ENCODE assay signal across 8 mouse cellular contexts in genomic region chr6:113282101-113282802, GRCm38 (mm10). TPM values are rescaled to one million over a fixed set of nuclear protein-coding genes. Genes with fewer than 3 reads are reported as not detected.
A peak's percentile ranks its signal among the peaks of the same experiment; 100 is the strongest.
DNase-seq lines count a peak whose midpoint lies in the region; ATAC-seq and TF ChIP-seq lines count a peak whose summit lies in the region.

TSS of gene Cpne9 (plus strand) at chr6:113282307.

- peaks cover 57% of the 10 kb centered on the region for H3K27me3 ChIP-seq in embryonic facial prominence, embryonic 10.5 days (replicated peaks; ENCODE audit: low read depth, poor library complexity, severe bottlenecking)
- peaks cover 44% of the 10 kb centered on the region for H3K27me3 ChIP-seq in hindbrain, embryonic 14.5 days (ENCODE audit: control insufficient read depth, insufficient read depth, low read length)
- H3K27me3 ChIP-seq in neural tube, embryonic 14.5 days (ENCODE audit: control insufficient read depth, insufficient read depth, low read length), result peaks cover 23% of the 10 kb centered on the region

- intact Hi-C loops in gastrocnemius, adult 2 months (cut with DNase I), result no loop called here
- intact Hi-C loops in left cerebral cortex, postnatal 36 days (cut with DNase I), result no loop called here

- H3K4me1 ChIP-seq in embryonic facial prominence, embryonic 10.5 days, result peaks cover 18% of the 10 kb centered on the region
- H3K4me1 ChIP-seq in hindbrain, embryonic 14.5 days (replicated peaks; ENCODE audit: control insufficient read depth, insufficient read depth, low read length), result peaks cover 15% of the 10 kb centered on the region
- peaks cover 8% of the 10 kb centered on the region; the same call in 1 of the 2 replicates for H3K4me1 ChIP-seq in neural tube, embryonic 14.5 days (ENCODE audit: control insufficient read depth, insufficient read depth, low read length)

- no peak within 1 kb of the TSS for H3K27ac ChIP-seq in gastrocnemius, adult 2 months
- H3K27ac ChIP-seq in embryonic facial prominence, embryonic 10.5 days (replicated peaks), result no peak within 1 kb of the TSS
- H3K27ac ChIP-seq in hindbrain, embryonic 14.5 days, result no peak within 1 kb of the TSS
- no peak within 1 kb of the TSS for H3K27ac ChIP-seq in neural tube, embryonic 14.5 days (ENCODE audit: low read depth, low read length)

- peak; percentile 25 for DNase-seq in gastrocnemius, adult 2 months
- no peak for DNase-seq in gastrocnemius, postnatal 10 days
- DNase-seq in Muller cell, postnatal 12 days (ENCODE audit: inconsistent ontology term), result peak; percentile 64
- peak; percentile 75 for DNase-seq in embryonic facial prominence, embryonic 10.5 days (ENCODE audit: low spot score)
- peak; percentile 53 for DNase-seq in hindbrain, embryonic 14.5 days (ENCODE audit: low spot score)
- DNase-seq in left cerebral cortex, postnatal 36 days (ENCODE audit: low spot score in 2 of 2), result peak; percentile 54 to 70
- no peak for DNase-seq in gastrocnemius, postnatal 25 days

- no peak for TF ChIP-seq CTCF in gastrocnemius, adult 2 months (IDR thresholded peaks at IDR 0.05)

- no peaks in the 10 kb centered on the region for H3K9me3 ChIP-seq in embryonic facial prominence, embryonic 10.5 days
- H3K9me3 ChIP-seq in hindbrain, embryonic 14.5 days (ENCODE audit: control insufficient read depth, low read length), result no peaks in the 10 kb centered on the region
- H3K9me3 ChIP-seq in neural tube, embryonic 14.5 days (ENCODE audit: control insufficient read depth, low read length), result no peaks in the 10 kb centered on the region

- peaks cover 20% of the 10 kb centered on the region for H3K36me3 ChIP-seq in embryonic facial prominence, embryonic 10.5 days (replicated peaks)
- peaks cover 23% of the 10 kb centered on the region for H3K36me3 ChIP-seq in hindbrain, embryonic 14.5 days (replicated peaks; ENCODE audit: control insufficient read depth, insufficient read depth)
- H3K36me3 ChIP-seq in neural tube, embryonic 14.5 days (ENCODE audit: control insufficient read depth, insufficient read depth, low read length), result no peaks in the 10 kb centered on the region; the same call in 1 of the 2 replicates

- peak; percentile 71 for ATAC-seq in hindbrain, embryonic 14.5 days (ENCODE audit: low FRiP score)
- ATAC-seq in neural tube, embryonic 14.5 days (ENCODE audit: low read depth), result peak; percentile 83

- 0 out of 2 replicates have a peak within 1 kb of the TSS, but pooled peaks have one; percentile 26 for H3K4me3 ChIP-seq in gastrocnemius, adult 2 months
- H3K4me3 ChIP-seq in embryonic facial prominence, embryonic 10.5 days, result peak within 1 kb of the TSS; percentile 40
- H3K4me3 ChIP-seq in hindbrain, embryonic 14.5 days (replicated peaks; ENCODE audit: low read length), result peak within 1 kb of the TSS; percentile 36
- H3K4me3 ChIP-seq in neural tube, embryonic 14.5 days (ENCODE audit: low read depth, low read length), result peak within 1 kb of the TSS; percentile 22

- WGBS in embryonic facial prominence, embryonic 10.5 days, result 1% methylated on average over 37 of the region's 37 CpGs
- 2% methylated on average over 37 of the region's 37 CpGs for WGBS in hindbrain, embryonic 14.5 days
- under 1% methylated on average over 37 of the region's 37 CpGs for WGBS in neural tube, embryonic 14.5 days

- peak within 1 kb of the TSS; percentile 64 for H3K9ac ChIP-seq in hindbrain, embryonic 14.5 days
- H3K9ac ChIP-seq in neural tube, embryonic 14.5 days (replicated peaks; ENCODE audit: low read depth, low read length), result peak within 1 kb of the TSS; percentile 41

- H3K4me2 ChIP-seq in hindbrain, embryonic 14.5 days (replicated peaks), result peak within 1 kb of the TSS; percentile 68
- peak within 1 kb of the TSS; percentile 74 for H3K4me2 ChIP-seq in neural tube, embryonic 14.5 days (ENCODE audit: low read depth, low read length)

RNA-seq across cellular contexts. Expression of gene Cpne9, which starts in this region (rescaled TPM):
- not detected for total RNA-seq in gastrocnemius, adult 2 months (2021)
- under 1 TPM in 1 of 2 experiments, not detected in 1; 0.23 TPM for total RNA-seq in gastrocnemius, postnatal 10 days (2021)
- 0.04 and 0.11 TPM in 2 replicates for polyA plus RNA-seq in embryonic facial prominence, embryonic 10.5 days (2016; fragmentation: Nextera tagmentation; extraction: Ambion mirVana)
- polyA plus RNA-seq in hindbrain, embryonic 14.5 days (2014; fragmentation: Nextera tagmentation; extraction: Ambion mirVana), result 2.4 and 5.0 TPM in 2 replicates
- total RNA-seq in left cerebral cortex, postnatal 36 days (2021), result 10 to 100 TPM; 76.4 to 79.5 TPM
- polyA plus RNA-seq in neural tube, embryonic 14.5 days (2014; fragmentation: Nextera tagmentation; extraction: Ambion mirVana), result 1.1 and 2.6 TPM in 2 replicates
- not detected for total RNA-seq in gastrocnemius, postnatal 25 days (2021)

Comparison
In these comparisons a context has a peak if more than half of its experiments do, and no peak if none do; other contexts are left out.
1. RNA of gene Cpne9 (total RNA-seq): 76.4 to 79.5 TPM in left cerebral cortex, postnatal 36 days; 0.23 TPM in gastrocnemius, postnatal 10 days, not detected in gastrocnemius, postnatal 25 days and not detected in gastrocnemius, adult 2 months; every median in the first group is over 10 times any median in the second.
2. Peak in DNase-seq and H3K4me3 ChIP-seq in gastrocnemius, adult 2 months; RNA of the gene not detected or under 1 TPM.
3. Peak in DNase-seq and H3K4me3 ChIP-seq in embryonic facial prominence, embryonic 10.5 days; RNA of the gene not detected or under 1 TPM.
4. DNase-seq: peak in Muller cell, postnatal 12 days (single experiment), hindbrain, embryonic 14.5 days (single experiment) and left cerebral cortex, postnatal 36 days (2 of 2); none in gastrocnemius, postnatal 10 days (single experiment) and gastrocnemius, postnatal 25 days (single experiment).
5. Peak in every context shown above with its lines, with median percentiles within 50 percentile points of each other: H3K4me3 ChIP-seq.